ENCODE assay signal across 8 mouse cellular contexts in genomic region chr19:4396998-4397797, GRCm38 (mm10). TPM values are rescaled to one million over a fixed set of nuclear protein-coding genes. Genes with fewer than 3 reads are reported as not detected.
DNase-seq lines count a peak whose midpoint lies in the region; ATAC-seq lines count a peak whose summit lies in the region.

No protein-coding gene starts in this region.

- H3K27me3 ChIP-seq in hindbrain, embryonic 12.5 days: no peaks in the 10 kb centered on the region

- peak overlapping the region; percentile 99 for H3K9ac ChIP-seq in hindbrain, embryonic 12.5 days

- peak overlapping the region; percentile 96 for H3K27ac ChIP-seq in hindbrain, embryonic 12.5 days

- H3K4me2 ChIP-seq in hindbrain, embryonic 12.5 days (replicated peaks): peak overlapping the region; percentile 92

- DNase-seq in Muller cell, postnatal 12 days (ENCODE audit: inconsistent ontology term): peak; percentile 99
- DNase-seq in cerebellum, adult 9-11 months: peak; percentile 98
- peak; percentile 91 to 96 for DNase-seq in frontal cortex, adult 2 months (ENCODE audit: extremely low spot score in 1 of 2, low spot score in 1 of 2)
- peak; percentile 92 to 97 for DNase-seq in layer of hippocampus, postnatal 14 days (ENCODE audit: low spot score in 2 of 2)
- peak; percentile 97 for DNase-seq in lung, postnatal 14 days
- peak; percentile 97 for DNase-seq in retina, adult 2 months (ENCODE audit: low read depth, low spot score)
- peak; percentile 95 to 98 for DNase-seq in thymus, postnatal 36 days

- H3K36me3 ChIP-seq in hindbrain, embryonic 12.5 days: no peaks in the 10 kb centered on the region

- peak overlapping the region; percentile 99 for H3K4me3 ChIP-seq in hindbrain, embryonic 12.5 days

- 1% methylated on average over 62 of the region's 90 CpGs for WGBS in hindbrain, embryonic 12.5 days

- H3K4me1 ChIP-seq in hindbrain, embryonic 12.5 days: peaks cover 26% of the 10 kb centered on the region

- peak; percentile 92 for ATAC-seq in hindbrain, embryonic 12.5 days (ENCODE audit: low FRiP score)

- no peaks in the 10 kb centered on the region for H3K9me3 ChIP-seq in hindbrain, embryonic 12.5 days (replicated peaks)

RNA-seq across cellular contexts. Expression of gene Kdm2a, which starts 0.9 kb away (rescaled TPM):
- polyA plus RNA-seq in frontal cortex, adult 2 months (2012; rRNA removed): 68.7 and 69.6 TPM in 2 replicates
- polyA plus RNA-seq in hindbrain, embryonic 12.5 days (2016; fragmentation: Nextera tagmentation; extraction: Ambion mirVana): 59.7 TPM in 2 replicates
- 10 to 100 TPM; 69.3 to 73.2 TPM for total RNA-seq in layer of hippocampus, postnatal 14 days (2021)

RNA-seq across cellular contexts. Expression of gene Rhod, which starts 42.0 kb away (rescaled TPM):
- 1.7 and 2.0 TPM in 2 replicates for polyA plus RNA-seq in frontal cortex, adult 2 months (2012; rRNA removed)
- 15.3 and 16.4 TPM in 2 replicates for polyA plus RNA-seq in hindbrain, embryonic 12.5 days (2016; fragmentation: Nextera tagmentation; extraction: Ambion mirVana)
- 1 to 10 TPM; 2.0 to 2.2 TPM for total RNA-seq in layer of hippocampus, postnatal 14 days (2021)

Comparison
In these comparisons a context has a peak if more than half of its experiments do, and no peak if none do; other contexts are left out.
1. Peak in every context shown above with its lines: DNase-seq, ATAC-seq, H3K4me3 ChIP-seq and H3K27ac ChIP-seq.